Mouse (Mus musculus): ENCODE results near the gene Olfr222.
"Not testable (repeated sequence)": the region's sequence is repeated elsewhere in the genome, so short reads cannot be mapped to it uniquely, and the experiment has no call there.

Olfr222 gene

DNA sequence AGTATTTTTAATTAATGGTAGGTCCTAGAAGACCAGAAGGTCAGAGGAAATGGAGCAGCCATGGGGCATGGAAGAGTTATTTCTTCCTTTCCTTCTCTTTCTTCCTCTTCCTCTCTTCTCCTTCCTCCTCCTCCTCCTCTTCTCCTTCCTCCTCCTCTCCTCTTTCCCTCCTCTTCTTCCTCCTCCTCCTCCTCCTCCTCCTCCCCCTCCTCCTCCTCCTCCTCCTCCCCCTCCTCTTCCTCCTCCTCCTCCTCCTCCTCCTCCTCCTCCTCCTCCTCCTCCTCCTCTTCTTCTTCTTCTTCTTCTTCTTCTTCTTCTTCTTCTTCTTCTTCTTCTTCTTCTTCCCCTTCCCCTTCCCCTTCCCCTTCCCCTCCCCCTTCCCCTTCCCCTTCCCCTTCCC is at the start of gene Olfr222:
Gene Olfr222 (minus strand): TSS at position 101 of the 400 bp plus-strand sequence.
- DNase-seq (ENCODE audit: low spot score): not testable (repeated sequence)

DNA sequence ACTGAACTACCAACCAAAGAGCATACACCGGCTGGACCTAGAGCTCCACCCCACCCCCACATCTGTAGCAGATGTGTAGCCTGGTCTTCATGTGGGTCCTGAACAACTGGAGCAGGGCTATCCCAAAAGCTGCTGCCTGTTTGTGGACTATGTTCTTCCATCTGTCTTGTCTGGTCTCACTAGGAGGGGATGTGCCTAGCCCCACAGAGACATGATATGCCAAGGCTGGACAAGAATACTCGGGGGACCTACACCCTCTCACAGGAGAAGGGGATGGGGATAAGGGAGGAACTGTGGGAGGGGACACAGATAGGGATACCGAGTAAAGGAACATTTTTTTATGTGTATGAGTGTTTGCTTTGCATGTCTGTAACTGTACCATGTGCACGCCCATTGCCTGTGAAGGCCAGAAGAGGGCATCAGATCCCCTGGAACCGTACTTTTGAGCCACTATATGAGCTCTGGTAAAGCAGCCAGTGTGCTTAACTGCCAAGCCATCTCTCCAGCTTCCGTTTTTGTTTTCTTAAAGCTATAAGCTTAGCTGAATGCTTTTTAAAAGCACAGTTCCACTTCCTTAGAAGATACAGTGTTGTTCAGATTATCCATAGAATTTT is 48.1 kb upstream of the Olfr222 start:
- DNase-seq (ENCODE audit: low spot score): no peak

DNA sequence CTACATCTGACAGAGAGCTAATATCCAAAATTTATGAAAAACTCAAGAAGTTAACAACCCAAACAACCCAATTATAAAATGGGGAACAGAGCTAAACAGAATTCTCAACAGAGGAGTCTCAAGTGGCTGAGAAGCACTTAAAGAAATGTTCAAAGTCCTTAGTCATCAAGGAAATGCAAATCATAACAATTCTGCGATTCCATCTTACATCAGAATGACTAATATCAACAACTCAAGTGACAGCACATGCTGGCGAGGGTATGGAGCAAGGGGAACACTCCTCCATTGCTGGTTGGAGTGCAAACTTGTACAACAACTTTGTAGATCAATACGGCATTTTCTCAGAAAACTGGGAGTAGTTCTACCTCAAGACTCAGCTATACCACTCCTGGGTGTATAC is 46.2 kb upstream of the Olfr222 start:
- DNase-seq (ENCODE audit: low spot score): no peak

DNA sequence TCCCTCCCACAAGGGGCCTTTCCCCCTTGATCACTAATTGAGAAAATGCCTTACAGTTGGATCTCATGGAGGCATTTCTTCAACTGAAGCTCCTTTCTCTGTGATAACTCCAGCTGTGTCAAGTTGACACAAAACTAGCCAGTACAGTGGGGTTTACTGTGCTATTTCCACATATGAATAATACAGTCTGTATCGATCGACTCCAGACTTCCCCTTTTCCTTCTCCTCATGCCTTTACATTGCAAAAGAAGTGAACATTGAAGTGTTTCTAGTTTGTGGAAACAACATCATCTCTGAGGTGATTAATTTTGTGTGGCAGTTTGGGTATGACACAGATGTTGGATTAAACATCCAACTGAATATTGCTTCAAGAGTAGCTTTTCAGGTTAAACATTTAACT is 41.0 kb upstream of the Olfr222 start:
- not testable (repeated sequence) for DNase-seq (ENCODE audit: low spot score)

DNA sequence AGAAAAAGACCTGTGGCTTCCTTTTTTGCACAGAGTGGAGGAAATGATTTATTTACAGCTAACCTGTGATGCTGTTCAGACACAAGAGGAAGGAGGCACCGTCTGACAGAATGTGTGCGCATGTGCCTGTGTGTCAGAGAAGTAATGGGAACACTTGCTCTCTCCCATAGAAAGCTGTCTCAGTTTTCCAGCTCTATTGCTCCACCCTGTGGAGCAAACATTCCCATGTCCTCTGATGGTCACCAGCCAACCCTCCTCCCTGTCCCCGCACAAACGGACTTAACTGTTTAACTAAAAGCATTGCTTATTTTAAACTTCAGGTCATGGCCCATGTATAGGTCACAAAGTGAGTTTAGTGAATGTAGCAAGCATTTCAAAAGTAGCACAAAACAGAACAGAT is 38.1 kb upstream of the Olfr222 start:
- peak; percentile 30 for DNase-seq (ENCODE audit: low spot score)

DNA sequence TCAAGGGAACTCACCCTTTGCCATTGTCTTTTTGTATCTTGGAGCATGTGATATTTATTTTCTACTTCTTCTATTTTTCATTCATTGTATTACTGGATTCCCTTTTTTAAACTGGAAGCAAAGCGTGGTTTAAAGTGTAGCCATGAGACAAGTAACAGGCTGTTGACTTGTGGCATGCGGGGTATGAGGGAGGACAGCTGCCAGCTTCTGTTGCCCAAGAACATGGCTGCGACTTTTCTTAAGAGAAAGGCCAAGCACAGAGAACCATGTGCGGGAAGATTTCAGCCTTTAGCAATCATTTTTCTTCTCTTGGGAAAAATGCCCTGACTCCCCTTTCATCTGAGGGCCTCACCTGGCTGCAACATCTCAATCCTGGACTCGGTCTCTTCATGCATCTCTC is 35.6 kb upstream of the Olfr222 start:
- no peak for DNase-seq (ENCODE audit: low spot score)

DNA sequence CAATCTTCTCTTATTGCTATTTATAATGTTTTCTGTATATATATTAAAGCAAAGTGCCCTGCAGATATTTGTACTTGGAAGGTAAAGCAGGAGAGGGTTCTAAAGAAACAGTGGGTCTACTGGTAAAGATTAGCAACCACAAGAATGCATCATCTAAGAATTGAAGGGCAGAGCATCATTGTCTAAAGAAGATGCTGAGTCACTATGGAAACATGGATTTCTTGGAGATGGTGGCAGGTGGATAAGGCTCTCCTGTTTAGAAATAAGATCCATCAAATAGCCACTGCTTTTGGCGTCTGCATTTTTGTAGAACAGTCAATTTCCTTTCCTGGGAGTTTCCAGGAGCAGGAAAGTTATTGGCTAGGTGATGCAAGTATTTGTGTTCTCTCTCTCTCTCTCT is 26.3 kb upstream of the Olfr222 start:
- no peak for DNase-seq (ENCODE audit: low spot score)

DNA sequence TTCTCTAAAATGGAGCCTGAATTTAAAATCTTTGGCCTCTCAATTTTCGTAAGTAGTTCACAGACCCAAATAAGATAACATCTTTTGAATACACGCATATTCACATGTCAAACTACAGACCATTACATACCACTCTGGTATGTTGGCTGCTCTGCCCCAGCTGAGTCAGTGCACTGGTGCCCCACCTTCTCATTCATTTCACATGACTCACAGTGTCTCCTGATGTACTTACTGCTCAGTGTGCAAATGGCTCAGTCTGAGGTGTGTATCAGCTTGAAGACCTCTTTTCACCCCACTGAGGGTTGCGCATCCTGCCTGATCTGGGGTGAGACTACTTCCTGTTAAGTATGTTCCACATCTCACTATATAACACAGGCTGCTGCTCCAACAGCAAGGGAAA is 24.8 kb upstream of the Olfr222 start:
- DNase-seq (ENCODE audit: low spot score): peak; percentile 18

DNA sequence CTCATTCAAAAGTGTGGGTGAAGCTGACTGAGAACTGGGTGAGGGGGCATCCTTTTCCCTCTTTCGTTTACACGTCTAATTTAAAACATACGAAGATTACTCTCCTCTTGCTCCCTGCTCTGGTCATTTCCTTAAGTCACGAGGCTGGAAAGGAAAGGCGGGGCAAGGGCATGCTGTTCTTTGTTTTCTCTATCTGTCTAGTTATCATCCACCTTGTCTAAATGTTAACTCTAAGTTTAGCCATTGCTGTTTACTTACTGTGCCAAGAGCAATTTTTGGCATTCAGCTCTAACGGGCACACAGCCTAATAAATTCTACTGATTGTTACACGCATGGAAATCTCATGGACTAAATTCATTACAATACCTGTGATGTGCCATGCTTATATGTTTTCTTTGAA is 23.2 kb upstream of the Olfr222 start:
- DNase-seq (ENCODE audit: low spot score): no peak

DNA sequence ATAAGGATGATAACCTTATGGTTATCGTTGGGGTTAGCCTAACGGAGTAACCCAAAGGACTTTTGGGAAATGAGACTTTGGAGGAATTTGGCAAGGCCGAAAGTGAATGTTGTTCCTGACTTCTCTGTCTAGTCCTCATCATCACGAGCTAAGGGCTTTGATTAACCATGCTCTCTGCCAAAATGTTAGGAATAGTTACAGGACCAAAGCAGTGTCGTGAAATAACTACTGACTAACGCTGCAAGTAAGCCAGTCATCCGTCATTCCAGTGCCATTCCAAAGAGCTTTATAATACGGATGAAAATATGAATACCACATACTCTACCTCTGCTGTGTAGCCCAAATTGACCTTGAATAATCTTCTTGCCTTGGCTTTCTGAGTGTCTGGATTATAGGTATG is 20.9 kb upstream of the Olfr222 start:
- no peak for DNase-seq (ENCODE audit: low spot score)

DNA sequence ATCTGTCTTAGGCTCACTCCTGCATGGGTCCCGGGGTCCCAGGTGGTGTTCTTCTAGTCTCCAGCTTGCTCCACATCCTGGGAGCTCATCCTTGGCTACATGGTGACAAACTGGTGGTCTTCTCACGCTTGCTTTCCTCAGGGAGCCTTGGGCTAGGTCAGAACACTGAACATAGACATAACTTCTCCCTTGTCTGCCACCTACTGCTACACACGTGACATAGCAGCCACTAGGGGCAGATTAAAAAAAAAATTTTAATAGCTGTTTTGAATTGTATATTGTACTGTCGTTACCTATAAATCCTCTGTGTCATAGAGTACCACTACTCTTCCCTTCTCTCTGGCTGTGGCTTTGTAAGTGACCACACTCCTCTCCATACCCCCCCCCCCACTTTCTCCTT is 20.1 kb upstream of the Olfr222 start:
- DNase-seq (ENCODE audit: low spot score): no peak

DNA sequence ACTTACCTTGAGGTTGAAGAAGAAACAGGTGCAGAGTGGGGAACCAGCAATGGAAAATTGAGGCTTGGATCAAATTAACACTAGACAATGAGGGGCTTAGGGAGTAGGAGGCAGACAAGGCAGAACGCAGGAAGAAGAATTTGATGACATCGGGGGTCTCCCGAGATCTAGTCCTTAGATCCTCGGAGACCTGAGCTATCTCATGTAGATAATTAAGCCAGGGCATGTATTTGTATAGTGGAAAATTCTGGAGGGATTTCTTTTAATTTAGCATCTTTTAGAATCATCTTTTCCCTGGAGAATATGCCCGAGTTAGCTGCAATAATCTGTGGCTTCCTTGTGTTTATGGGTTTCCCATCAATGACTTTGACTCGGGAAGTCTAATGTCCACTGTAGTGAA is 17.2 kb upstream of the Olfr222 start, which contains the start of gene Olfr223:
Gene Olfr223 (minus strand): TSS at position 101 of the 400 bp plus-strand sequence.
- no peak for DNase-seq (ENCODE audit: low spot score)

DNA sequence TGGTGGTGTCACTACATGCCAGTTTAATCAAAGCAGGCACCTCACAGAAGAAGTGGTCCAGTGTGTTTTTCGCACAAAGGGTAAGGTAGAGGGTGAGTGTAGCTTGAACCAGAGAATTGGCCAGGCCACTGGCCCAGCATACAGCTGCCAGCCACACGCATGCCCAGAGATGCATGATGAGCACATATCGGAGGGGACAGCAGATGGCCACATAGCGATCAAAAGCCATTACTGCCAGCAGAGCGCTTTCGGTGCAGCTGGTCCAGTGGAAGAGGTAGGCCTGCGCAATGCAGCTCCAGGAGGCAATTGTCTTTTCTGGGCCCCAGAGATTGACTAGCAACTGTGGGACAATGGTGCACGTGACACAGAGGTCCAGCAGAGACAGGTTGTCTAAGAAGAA is 13.5 kb upstream of the Olfr222 start:
- no peak for DNase-seq (ENCODE audit: low spot score)

DNA sequence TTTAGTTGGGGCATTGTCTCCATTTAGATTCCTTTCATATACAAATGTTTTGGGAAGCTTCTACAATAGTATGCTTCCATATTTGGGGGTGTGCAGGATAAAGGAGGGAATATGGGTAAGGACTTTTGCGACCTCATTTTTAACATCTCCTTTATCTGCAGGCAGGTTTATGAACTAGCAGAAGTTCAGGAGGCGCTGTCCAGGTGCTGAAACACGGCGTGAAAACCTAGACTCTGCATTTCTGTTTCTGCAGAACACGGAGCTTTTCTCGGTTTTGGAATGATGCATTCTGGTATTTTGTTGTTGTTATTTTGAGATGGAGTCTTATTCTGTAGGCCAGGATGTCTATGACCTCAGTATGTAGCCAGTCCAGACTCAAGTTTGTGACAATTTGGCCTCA is 8.5 kb upstream of the Olfr222 start:
- DNase-seq (ENCODE audit: low spot score): peak; percentile 21

DNA sequence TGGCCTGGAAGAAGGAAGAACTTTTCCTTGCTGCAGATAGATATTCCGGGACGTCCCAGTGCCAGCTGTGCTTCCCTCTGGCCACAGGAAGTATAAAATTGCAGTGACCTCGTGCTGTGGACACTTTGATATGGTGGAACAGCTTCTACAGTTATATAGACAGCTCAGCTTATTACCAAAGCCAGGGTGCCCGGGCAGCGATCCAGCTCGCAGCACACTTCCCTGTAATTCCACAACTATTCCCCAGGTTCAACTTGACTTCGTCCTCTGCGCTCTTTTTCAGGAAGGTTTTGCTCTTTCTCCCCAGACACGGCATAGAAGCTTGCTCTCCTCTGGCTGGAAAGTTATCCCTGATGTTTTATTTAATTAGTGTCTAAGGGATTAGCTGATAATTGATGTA is 309 bp downstream of the Olfr222 start:
- no peak for DNase-seq (ENCODE audit: low spot score)

DNA sequence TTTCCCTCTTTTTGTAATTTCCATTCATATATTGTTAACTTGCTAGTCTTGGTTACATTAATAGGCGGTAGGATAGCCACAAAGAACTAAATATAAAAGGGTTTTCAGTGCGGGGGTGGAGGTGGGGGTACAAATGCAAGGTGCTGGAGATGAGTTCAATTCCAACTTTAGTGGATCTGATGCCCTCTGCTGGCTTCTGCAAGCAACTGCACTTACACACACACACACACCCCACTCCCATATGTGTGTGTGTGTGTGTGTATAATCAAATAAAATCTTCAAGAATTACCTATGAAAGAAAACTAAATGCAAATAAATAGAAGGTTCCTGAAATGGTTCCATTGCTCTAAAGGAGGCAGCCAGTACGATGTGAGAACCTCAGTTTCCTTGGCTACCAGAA is 6.7 kb downstream of the Olfr222 start:
- no peak for DNase-seq (ENCODE audit: low spot score)

DNA sequence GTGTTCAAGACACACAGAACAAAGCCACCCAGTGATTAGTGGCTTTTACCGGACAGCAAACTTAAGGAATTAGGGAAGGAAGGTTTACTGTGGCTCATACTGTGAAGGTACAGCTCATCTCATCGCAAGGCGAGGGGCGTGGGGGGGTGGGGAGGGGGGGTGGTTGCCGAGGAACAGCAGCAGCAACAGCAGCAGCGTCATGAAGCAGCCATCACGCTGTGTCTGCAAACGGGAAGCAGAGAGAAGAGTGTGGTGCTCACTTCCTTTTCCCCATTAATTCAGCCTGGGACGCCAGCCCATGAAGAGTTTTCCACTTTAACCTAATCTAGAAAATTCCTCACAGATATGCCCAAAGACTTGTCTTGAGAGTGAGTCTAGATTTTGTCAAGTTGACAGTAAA is 13.2 kb downstream of the Olfr222 start:
- DNase-seq (ENCODE audit: low spot score): no peak

DNA sequence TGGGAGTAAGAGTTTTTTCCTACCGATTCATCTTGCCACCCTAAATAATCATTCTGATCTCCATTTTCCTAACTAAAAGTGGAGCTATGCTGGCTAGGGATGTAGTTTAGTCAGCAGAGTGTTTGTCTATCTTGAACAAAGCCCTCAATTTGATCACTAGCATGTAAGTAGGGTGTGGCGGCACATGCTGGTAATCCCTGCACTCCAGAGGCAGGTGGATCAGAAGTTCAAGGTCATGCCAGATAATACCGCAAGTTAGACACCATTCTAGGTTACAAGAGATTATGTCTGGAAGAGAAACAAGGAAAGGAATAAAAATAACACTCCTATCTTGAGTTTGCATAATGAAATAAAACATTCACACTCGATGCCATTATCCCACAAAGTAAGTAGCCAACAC is 13.7 kb downstream of the Olfr222 start:
- DNase-seq (ENCODE audit: low spot score): no peak

DNA sequence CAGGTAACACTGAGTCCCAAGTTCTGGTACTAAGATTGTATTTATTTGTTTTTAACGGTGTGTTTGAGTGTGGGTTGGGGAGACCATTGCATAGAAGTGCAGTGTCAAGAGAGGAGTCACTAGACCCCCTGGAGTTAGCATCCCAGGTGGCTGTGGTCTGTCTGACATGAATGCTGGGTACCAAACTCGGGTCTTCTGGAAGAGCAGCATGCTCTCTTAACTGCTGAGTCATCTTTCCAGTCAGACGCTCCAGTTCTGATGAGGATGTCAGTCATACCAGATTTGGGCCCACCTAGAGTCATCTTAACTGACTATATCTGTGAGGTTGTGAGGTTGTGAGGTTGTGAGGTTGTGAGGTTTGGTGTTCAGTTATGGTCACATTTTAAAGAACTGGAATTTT is 15.1 kb downstream of the Olfr222 start:
- no peak for DNase-seq (ENCODE audit: low spot score)

DNA sequence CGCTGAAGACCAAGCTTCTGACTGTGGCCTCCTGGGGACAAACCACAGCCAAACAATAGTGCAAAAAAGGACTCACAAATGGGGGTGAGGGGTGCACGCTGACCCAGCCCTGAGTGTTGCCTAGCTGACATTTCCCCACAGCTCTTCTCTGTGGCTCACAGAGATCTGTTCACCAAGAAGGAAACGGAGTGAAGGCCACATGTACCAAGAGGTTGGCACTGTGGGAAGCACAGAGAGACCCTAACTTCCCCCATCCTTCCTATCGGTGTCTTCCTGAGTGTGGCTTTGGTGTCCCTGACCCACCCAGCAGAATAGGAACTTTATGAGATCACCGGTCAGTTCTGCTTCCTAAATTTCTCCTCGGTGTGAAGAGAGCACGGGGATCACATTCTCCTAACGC is 21.5 kb downstream of the Olfr222 start:
- no peak for DNase-seq (ENCODE audit: low spot score)

DNA sequence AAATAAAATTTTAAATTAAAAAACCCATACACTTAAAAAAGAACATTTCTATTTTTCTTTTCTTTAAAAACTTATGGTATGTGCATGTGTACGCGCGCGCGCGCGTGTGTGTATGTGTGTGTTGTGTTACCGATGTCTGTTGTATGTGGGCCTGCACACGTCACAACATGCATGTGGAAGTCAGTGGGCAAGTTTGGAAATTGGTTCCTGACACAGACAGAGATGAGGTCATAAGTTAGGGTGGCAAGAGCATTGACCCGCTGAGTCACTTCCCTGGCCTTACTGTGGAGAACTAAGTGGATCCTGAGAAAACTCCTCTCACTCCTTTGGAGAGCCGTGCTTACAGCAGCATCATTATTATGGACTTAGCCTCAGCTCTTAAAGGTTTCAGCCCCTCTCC is 21.9 kb downstream of the Olfr222 start:
- DNase-seq (ENCODE audit: low spot score): no peak

DNA sequence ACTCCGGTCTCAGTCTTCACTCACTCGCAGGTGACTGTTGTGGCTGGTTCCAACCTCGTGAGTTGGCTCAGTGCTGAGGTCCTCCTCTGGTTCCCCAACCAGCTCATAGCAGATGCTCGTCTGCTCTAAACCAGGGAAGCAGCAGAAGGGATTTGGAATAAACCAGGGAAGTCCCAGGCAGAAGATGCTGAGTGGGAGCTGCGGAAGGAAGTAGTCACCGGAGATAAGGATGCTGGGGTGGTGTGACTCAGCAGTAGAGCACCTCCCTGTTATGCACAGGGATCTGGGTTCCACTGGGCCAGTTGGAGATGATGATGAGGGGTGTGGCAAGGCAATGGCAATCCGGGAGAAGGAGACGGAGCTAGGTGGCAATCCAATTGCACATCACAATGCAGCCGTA is 32.0 kb downstream of the Olfr222 start:
- DNase-seq (ENCODE audit: low spot score): no peak

DNA sequence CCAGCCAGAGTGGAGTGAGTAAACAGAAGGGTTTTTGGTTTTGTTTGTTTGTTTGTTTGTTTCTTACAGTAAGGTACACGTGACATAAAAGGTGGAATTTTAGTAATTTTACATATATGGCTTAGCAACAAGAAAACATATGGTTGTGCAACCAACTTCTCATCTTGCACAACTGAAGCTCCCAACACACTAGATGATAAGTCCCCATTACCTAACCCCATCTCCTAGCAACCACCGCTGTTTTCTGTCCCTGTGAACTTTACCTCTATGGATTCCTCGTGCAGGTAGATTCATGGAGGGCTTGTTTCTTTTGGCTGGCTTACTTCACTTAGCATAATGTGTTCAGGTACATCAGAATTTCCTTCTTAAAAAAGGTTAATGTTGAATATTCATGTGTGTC is 32.7 kb downstream of the Olfr222 start:
- DNase-seq (ENCODE audit: low spot score): no peak

DNA sequence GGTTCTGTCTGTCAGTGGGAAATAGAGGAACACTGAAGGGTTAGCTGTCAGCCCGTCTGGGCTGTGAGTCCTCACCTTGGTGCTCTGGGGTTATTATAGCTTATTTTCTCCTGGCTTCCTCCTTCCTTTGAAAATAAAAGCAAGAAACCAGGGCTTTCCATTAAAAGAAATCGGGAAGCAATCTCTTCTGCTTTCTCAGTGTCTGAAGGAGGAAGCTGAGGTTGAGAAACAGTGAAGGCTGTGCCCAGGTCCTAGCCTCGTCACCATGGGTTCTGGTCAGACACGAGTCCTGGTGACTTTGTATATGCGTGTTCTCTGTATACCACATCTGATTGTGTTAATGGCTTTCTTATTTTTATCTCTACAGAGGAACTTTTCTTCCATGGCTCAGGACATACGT is 33.6 kb downstream of the Olfr222 start:
- no peak for DNase-seq (ENCODE audit: low spot score)

DNA sequence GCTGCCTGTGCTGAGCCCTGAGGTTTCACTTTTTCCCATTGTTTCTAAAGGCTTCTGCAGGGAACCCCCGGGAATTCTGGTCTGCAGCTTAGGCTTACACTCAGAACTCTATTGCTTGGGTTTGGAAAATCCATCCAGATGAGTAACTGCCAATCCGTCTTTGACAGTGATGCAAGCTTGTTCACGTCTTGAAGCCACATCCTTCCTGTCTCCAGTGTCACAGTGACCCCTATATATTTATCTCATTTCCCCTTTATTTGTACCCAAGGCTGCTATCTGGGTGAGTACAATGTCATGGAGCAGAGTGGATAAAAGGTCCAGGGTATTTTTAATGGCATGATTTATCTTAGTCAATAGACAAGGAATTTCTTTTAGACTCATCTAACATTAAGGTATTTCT is 34.7 kb downstream of the Olfr222 start, which contains the start of gene Nlrp3:
Gene Nlrp3 (plus strand): TSS at position 245 of the 400 bp plus-strand sequence.
- DNase-seq (ENCODE audit: low spot score): no peak
